Mouse (Mus musculus): Measurements from ENCODE around the gene Fancm. TPM values are rescaled to one million over a fixed set of nuclear protein-coding genes. Genes with fewer than 3 reads are reported as not detected.

Gene Fancm
- polyA plus RNA-seq (2012; rRNA removed): 5.8 and 6.1 TPM in 2 replicates

DNA sequence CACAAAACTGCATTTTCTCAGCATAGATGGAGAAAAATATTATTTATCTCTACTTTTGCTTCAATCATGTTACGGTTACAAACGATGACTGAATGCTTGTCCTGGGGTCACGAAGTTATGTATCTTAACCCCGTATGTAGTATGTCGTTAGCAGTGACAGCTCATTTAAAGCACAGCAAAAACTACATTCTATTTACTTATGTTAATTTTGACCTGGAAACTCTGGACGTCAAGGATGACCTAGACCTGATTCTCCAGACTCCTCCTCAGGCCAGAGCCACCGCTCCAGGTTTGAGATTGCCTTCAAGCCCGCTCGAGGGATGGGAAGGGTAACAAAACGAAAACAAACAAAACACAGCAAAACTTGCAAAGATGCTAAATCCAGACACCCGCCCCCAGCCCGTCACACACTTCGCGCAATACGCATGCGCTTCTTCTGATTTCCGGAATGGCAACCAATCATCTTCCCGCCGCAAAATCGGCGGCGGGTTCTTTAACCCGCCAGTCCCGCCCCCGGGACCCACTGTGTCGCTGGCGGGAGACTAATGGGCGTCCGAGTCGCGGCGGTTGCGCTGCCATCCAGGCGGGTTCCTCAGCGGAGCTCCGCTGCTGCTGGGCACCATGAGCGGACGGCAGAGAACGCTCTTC is at the start of gene Fancm:
Fancm (plus strand) TSS at position 519 of the 648 bp plus-strand sequence.
- Histone ChIP-seq H3K4me3 (ENCODE audit: insufficient read depth, low read length) (peak within 1 kb of the TSS; percentile 69), H3K4me1 (ENCODE audit: control insufficient read depth, insufficient read depth, low read length) (peaks cover 3% of the 10 kb centered on the region; the same call in 1 of the 2 replicates), H3K27ac (ENCODE audit: insufficient read depth, low read length) (peak within 1 kb of the TSS; percentile 70)
- TF ChIP-seq CTCF (IDR thresholded peaks at IDR 0.05; ENCODE audit: extremely low read depth, insufficient read depth, low read length): no peak
- TF ChIP-seq POLR2A (IDR thresholded peaks at IDR 0.05; ENCODE audit: extremely low read depth, insufficient read depth, low read length): peak; percentile 71

DNA sequence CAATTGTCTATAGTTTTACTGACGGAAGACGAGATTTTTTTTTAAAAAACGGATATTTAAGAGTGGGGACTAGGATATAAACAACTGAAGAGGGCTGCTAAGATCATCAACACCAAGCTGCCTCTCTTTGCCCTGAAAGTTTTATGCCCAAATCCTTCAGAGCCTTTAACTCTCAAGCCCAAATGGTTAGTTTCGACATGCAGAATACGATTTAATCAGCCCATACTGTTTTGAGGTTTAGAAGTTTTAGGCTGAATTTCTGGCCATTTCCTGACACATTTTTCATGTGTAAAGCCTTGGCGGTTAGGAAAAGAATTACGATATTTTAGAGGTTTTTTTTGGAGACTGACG is 39.6 kb upstream of the Fancm start:
- Histone ChIP-seq H3K27ac (ENCODE audit: insufficient read depth, low read length) (peak overlapping the region; percentile 98; the same call in 1 of the 2 replicates), H3K4me3 (ENCODE audit: insufficient read depth, low read length) (peak overlapping the region; percentile 93), H3K4me1 (ENCODE audit: control insufficient read depth, insufficient read depth, low read length) (peaks cover 4% of the 10 kb centered on the region; the same call in 1 of the 2 replicates)
- TF ChIP-seq CTCF (IDR thresholded peaks at IDR 0.05; ENCODE audit: extremely low read depth, insufficient read depth, low read length) (no peak), POLR2A (IDR thresholded peaks at IDR 0.05; ENCODE audit: extremely low read depth, insufficient read depth, low read length) (no peak)

DNA sequence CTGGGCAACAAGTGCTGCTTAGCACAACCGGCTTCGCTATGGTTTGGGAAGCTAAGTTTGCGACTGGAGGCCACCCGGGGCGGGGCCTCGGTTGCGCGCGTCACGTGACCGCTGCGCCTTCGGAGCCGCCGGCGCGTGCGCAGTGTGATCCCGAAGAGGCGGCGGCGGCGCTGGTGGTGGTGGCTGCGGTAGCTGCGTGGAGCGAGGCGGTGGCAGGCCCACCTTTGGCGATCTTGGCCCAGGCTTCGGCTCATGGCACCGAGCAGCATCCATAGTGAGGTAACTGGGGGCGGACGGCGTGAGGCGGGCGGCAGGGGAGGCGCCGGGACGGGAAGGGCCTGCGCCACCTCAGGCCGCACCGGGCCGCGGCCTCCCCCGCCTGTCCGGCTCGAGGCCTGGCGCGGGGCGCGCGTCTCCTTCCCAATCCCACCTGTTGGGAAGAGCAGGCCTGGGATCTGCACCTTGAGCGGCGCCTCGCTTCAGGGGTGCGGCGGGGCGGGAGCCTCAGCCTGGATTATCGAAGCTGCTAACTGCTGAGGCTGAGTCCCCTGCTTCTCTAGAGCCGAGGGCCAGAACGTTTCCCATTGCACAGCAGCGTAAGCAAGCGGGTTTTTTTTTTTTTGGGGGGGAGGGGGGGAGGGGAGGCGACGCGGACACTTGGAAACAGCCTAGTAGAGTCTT is 39.1 kb upstream of the Fancm start, which contains the start of gene Prpf39:
Prpf39 (plus strand) TSS at position 144 of the 681 bp plus-strand sequence.
- Histone ChIP-seq H3K27ac (ENCODE audit: insufficient read depth, low read length) (peak within 1 kb of the TSS; percentile 98), H3K4me3 (ENCODE audit: insufficient read depth, low read length) (peak within 1 kb of the TSS; percentile 93)
- no peak for TF ChIP-seq CTCF (IDR thresholded peaks at IDR 0.05; ENCODE audit: extremely low read depth, insufficient read depth, low read length)
- peak; percentile 72; the same call in 1 of the 2 replicates for TF ChIP-seq POLR2A (IDR thresholded peaks at IDR 0.05; ENCODE audit: extremely low read depth, insufficient read depth, low read length)

DNA sequence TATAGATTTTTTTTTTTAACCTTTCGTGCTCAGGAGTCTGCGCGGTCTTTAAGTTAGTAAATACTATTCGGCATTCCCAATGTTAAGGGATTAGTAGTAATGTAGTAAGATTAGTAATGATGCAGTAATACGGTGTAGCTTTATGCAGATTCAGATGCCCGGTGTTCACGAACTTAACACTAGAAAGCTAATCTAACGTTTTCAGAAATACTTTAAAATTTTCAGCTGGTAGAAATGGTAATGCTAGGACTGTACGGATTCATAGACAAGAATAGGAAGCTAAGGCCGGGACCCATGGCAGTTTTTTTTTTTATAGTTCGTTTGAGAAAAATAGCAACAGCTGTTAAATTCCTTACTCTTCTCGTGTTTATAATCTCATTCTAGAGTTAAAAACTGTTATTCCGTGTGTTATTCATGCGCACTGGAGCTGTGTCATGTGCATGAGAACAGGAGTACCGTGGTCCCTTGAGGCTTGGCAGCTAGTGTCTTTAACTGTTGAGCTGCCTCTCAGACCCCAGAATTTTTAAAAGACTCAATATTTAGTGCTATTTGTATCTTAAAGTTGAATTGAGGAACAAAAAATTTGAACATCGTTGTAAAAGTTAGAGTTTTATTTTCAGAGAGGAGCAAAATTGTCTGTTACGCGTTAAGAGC is 38.4 kb upstream of the Fancm start:
- no peak overlapping the region for H3K27ac ChIP-seq (ENCODE audit: insufficient read depth, low read length)
- H3K4me3 ChIP-seq (ENCODE audit: insufficient read depth, low read length): peak overlapping the region; percentile 93
- TF ChIP-seq POLR2A (IDR thresholded peaks at IDR 0.05; ENCODE audit: extremely low read depth, insufficient read depth, low read length): no peak
- TF ChIP-seq CTCF (IDR thresholded peaks at IDR 0.05; ENCODE audit: extremely low read depth, insufficient read depth, low read length): no peak
- peaks cover 4% of the 10 kb centered on the region; the same call in 1 of the 2 replicates for H3K4me1 ChIP-seq (ENCODE audit: control insufficient read depth, insufficient read depth, low read length)

More for the DNA sequence above, 39.1 kb upstream of the Fancm start, which contains the start of gene Prpf39:
- H3K4me1 ChIP-seq (ENCODE audit: control insufficient read depth, insufficient read depth, low read length): peaks cover 4% of the 10 kb centered on the region; the same call in 1 of the 2 replicates

DNA sequence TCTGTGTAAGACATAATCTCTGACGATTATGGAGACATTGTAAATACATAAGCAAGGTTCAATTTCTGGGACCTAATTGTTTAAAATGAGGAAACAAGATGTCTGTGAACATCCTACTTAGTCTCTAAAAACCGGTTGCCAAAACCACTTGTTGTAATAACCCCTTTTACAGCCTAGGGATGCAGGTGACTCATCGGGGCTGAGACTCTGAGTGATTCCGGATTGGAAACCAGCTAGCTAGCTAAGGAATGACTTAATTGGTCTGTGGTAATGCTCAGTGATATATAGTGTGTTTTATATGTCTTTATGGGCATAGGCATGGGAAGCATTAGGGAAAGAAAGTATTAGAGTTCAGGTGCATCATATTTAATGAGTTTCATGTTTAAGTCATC is 37.9 kb upstream of the Fancm start:
- H3K27ac ChIP-seq (ENCODE audit: insufficient read depth, low read length): no peak overlapping the region
- peak overlapping the region; percentile 93 for H3K4me3 ChIP-seq (ENCODE audit: insufficient read depth, low read length)
- peaks cover 4% of the 10 kb centered on the region; the same call in 1 of the 2 replicates for H3K4me1 ChIP-seq (ENCODE audit: control insufficient read depth, insufficient read depth, low read length)
- TF ChIP-seq CTCF (IDR thresholded peaks at IDR 0.05; ENCODE audit: extremely low read depth, insufficient read depth, low read length) (no peak), POLR2A (IDR thresholded peaks at IDR 0.05; ENCODE audit: extremely low read depth, insufficient read depth, low read length) (no peak)

DNA sequence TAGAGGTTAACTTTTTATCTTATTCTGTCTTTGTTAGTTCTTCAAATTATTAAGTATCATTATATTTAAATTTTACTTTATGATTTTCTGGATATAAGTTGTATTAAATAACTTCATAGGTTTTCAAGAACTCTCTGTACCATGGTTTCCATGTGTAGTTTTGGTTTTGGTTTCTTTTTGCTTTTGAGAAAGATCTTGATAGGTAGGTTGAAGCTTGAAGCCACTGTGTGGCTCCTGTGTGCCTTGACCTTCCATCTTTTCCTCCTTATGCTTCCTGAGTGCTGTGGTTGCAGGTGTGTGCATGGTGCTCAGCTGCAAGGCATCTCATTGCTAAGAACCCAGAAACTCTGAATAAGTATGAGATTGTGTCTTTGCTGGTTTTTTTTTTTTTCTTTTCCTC is 26.6 kb upstream of the Fancm start:
- Histone ChIP-seq H3K4me1 (ENCODE audit: control insufficient read depth, insufficient read depth, low read length) (no peaks in the 10 kb centered on the region), H3K4me3 (ENCODE audit: insufficient read depth, low read length) (no peak overlapping the region), H3K27ac (ENCODE audit: insufficient read depth, low read length) (no peak overlapping the region)
- TF ChIP-seq CTCF (IDR thresholded peaks at IDR 0.05; ENCODE audit: extremely low read depth, insufficient read depth, low read length) (no peak), POLR2A (IDR thresholded peaks at IDR 0.05; ENCODE audit: extremely low read depth, insufficient read depth, low read length) (no peak)

DNA sequence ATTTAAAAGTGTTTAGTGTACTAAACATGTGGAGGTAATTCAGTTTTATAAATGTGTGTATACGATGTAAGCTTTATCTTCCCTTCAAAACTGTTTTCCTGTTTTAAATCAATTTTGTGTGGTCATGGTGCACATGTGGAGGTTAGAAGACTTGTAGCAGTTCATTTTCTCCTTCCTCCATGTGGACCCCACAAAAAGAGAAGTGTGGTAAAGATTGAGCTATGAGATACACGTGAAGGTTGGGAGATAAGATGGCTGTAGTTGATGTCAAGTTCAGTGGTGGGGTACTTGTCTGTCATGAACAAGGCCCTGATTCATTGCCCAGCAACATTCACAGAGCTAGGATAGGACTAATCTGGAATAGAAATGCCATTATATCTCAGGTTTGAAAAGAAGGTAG is 17.2 kb upstream of the Fancm start:
- Histone ChIP-seq H3K27ac (ENCODE audit: insufficient read depth, low read length) (no peak overlapping the region), H3K4me3 (ENCODE audit: insufficient read depth, low read length) (no peak overlapping the region), H3K4me1 (ENCODE audit: control insufficient read depth, insufficient read depth, low read length) (no peaks in the 10 kb centered on the region)
- TF ChIP-seq POLR2A (IDR thresholded peaks at IDR 0.05; ENCODE audit: extremely low read depth, insufficient read depth, low read length) (no peak), CTCF (IDR thresholded peaks at IDR 0.05; ENCODE audit: extremely low read depth, insufficient read depth, low read length) (no peak)

DNA sequence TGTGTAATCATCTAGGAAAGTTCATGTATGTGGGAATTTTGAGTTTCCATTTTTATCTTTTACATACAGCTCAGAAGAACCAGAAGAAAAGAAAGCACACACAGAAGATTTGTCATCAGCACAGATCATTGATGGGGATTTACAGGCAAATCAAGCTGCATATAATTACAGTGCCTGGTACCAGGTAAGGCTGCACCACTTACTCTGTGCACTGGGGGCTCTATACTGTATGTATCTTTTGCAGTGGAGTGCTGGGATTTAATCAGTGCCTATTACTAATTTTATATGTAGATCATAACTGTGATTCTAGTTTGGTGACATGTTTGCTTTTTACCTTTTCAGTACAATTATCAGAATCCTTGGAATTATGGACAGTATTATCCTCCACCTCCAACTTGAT is 14.3 kb upstream of the Fancm start:
- H3K4me3 ChIP-seq (ENCODE audit: insufficient read depth, low read length): no peak overlapping the region
- H3K27ac ChIP-seq (ENCODE audit: insufficient read depth, low read length): no peak overlapping the region
- no peak for TF ChIP-seq CTCF (IDR thresholded peaks at IDR 0.05; ENCODE audit: extremely low read depth, insufficient read depth, low read length)
- TF ChIP-seq POLR2A (IDR thresholded peaks at IDR 0.05; ENCODE audit: extremely low read depth, insufficient read depth, low read length): no peak
- H3K4me1 ChIP-seq (ENCODE audit: control insufficient read depth, insufficient read depth, low read length): no peaks in the 10 kb centered on the region

DNA sequence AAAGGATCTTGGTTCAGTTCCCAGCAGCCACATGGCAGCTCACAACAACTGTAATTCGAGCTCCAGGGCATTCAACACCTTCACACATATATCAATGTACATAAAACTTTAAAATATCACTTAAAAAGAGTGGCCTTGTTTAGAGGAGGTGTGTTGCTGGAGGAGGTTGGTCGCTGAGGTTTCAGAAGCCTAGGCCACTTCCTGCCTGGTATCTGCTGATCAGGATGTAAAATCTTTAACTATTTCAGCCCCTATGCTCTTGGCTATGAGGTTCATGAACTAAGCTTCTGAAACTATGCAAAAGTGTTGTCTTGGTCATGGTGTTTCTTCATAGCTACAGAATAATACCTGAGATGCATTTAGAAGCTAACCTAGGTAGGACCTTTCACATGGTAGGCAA is 10.2 kb upstream of the Fancm start:
- Histone ChIP-seq H3K4me3 (ENCODE audit: insufficient read depth, low read length) (no peak overlapping the region), H3K4me1 (ENCODE audit: control insufficient read depth, insufficient read depth, low read length) (peaks cover 3% of the 10 kb centered on the region; the same call in 1 of the 2 replicates), H3K27ac (ENCODE audit: insufficient read depth, low read length) (no peak overlapping the region)
- TF ChIP-seq POLR2A (IDR thresholded peaks at IDR 0.05; ENCODE audit: extremely low read depth, insufficient read depth, low read length): no peak
- TF ChIP-seq CTCF (IDR thresholded peaks at IDR 0.05; ENCODE audit: extremely low read depth, insufficient read depth, low read length): no peak

Measured in cortical plate, adult 2 months (tissue).